Mouse (Mus musculus) liver, embryonic 14.5 days (tissue): ENCODE measurements around the gene Gstt4.

Experiments
- CTCF ChIP-seq: IDR thresholded peaks from 2 replicates; pipeline ENCODE4 v1.5.1; 2016; ENCODE audit warnings: antibody characterized with exemption, low read depth, control low read depth
- EP300 ChIP-seq: IDR thresholded peaks from 2 replicates; pipeline ENCODE4 v1.6.1; 2016; ENCODE audit warnings: antibody characterized with exemption, low read depth

DNA sequence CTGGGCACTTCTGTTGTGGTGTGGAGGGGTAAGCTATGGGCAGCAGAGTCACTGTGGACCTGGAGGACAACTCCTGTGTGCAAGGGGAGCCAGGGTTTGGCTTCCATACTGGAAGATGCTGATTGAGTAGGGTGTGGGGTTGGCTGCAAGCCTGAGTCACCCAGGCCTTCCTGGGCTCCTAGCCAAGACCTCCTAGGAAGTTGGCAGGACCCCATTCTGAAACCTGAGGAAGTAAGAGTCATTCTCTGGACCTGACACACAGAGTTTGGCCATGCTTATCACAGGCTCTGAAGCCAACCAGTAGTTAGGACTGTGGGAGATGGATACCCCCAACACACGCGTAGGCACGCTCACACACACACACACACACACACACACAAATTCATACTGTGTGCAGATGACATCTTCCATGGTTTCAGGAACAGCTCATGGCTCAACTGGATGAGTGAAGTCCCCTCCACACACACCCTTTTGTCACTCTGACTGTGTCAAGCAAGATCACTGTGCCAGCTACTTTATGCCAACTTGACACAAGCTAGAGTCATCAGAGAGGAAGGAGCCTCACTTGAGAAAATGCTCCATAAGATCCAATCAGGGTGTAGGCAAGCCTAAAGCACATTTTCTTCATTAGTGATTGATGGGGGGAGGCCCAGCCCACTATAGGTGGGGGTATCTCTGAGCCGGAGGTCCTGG lies 5.5 kb upstream of the Gstt4 start:
- no peak for TF ChIP-seq CTCF
- TF ChIP-seq EP300, result no peak
